Mouse (Mus musculus) adrenal gland, adult 18-20 months (tissue): ENCODE results near the gene Hsf5. TPM values are rescaled to one million over a fixed set of nuclear protein-coding genes. Genes with fewer than 3 reads are reported as not detected.

Source experiments
- DNase-seq, 2 experiments: peaks; one replicate each; pipeline ENCODE4 v3.0.0; 2021 to 2022; ENCODE audit warnings: low spot score in 2 of 2
- total RNA-seq, 2 experiments: library from RNA; stranded (reverse); gene quantifications; 1 replicate in 1 of 2; 2 replicates in 1 of 2; pipeline ENCODE4 v1.2.3; 2021

The Hsf5 gene
- total RNA-seq, 2 experiments from 2014 or later, result 0.06 to 0.07 TPM

DNA sequence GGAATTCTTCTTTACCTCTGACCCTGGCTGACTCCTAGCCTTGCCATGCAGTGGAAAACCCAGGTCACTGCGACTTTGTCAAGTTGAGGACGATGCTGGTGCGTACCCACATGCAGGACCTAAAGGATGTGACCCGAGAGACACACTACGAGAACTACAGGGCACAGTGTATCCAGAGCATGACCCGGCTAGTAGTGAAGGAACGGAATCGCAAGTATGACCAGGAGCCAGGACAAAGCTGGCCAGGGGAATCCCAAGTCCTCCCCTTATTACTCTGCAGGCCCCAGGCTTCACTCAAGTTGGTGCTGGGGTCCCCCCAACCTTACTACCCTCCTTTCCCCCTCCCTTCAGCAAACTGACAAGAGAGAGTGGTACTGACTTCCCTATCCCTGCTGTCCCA, 27.4 kb upstream of the Hsf5 start:
- DNase-seq, result no peak

DNA sequence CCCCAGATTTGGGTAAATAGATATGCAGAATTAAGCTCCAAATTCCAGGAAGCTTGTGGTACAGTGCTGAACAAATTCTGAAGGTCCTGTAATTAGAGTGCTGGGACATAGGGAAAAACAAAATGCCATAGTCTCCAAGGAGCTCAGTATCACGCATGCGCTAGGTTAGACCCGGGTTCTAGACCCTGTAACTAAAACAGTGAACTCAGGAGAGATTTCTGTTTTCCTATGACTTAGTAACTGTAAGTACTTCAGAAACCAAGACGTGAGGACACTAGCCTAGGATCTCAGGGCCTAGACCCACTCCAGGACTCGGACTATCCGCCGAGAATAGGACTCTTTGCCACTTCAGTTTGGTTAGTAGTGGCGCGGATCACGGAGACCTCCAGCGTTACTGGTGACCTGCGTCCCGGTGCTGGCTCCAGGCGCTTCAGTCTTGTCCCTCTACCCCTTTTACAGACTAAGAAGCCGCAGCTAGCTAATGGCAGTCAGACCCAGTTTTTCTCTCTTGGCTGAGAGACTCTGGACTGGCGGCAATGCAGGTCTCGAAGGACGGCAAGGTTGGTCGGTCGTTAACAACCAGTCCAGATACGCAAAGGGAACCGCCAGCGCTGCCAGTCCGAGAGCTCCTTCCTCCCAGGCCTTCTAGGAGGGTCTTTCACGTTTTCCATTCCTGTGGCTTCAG, 26.0 kb upstream of the Hsf5 start:
- peak; percentile 33 to 50 for DNase-seq

DNA sequence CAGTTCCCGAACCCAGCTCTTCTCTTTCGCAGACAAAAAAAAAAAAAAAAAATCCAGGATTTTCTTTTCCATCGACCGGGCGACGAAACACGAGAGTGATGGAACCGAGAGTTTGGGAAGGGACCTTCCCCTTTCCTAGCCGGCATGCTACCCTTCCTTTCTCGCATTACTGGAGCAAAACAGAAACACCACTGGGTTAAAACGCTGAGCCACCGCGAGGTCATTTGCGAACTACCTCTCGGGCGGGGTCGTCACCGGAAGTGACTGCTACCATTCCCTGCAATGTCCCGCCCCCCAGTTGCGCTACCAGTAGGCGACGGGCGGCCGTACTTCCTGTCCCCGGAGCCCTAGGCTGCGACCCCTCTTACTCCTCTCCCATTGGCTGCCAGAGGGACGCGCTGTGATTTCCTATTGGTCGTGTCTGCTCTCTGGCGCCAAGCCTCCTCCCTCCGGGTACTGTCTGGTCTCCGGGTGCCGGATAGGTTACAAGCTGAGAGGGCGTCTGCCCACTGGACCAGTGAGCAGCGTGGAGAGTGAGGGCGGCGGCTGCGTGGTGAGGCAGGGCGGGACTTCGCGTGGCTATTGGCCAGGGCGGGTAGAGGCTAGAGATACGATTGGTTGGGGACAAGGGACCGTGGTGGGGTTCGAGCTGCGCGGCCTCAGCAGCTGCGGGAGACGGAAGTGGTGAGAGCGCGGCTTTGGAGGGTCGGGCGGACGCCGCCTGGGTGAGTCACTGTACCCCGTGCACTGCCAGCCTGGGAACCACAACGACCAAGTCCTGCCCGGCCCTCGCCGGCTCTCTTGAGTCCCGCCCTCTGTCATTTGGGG, 25.2 kb upstream of the Hsf5 start, which contains the start of gene Mtmr4:
Gene Mtmr4 (plus strand): TSS at position 637 of the 828 bp plus-strand sequence.
- DNase-seq, result peak; percentile 94 to 95

DNA sequence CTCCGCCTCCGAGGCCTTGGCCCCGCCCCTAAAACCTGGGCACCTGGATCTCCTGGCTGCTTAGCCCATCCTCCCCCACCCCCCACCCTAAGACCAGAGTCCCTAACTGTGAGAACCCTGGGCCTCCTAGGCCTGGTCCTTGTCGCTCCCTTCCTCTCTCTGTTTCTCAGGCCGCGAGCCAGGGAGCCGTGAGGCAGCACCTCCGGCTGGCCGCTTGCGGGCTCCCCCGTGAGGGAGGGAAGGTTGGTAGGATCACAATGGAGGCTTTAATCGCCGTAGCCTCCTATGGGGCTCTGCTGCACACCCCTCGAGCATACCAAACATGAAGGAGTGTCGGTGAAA, 24.6 kb upstream of the Hsf5 start:
- no peak for DNase-seq

DNA sequence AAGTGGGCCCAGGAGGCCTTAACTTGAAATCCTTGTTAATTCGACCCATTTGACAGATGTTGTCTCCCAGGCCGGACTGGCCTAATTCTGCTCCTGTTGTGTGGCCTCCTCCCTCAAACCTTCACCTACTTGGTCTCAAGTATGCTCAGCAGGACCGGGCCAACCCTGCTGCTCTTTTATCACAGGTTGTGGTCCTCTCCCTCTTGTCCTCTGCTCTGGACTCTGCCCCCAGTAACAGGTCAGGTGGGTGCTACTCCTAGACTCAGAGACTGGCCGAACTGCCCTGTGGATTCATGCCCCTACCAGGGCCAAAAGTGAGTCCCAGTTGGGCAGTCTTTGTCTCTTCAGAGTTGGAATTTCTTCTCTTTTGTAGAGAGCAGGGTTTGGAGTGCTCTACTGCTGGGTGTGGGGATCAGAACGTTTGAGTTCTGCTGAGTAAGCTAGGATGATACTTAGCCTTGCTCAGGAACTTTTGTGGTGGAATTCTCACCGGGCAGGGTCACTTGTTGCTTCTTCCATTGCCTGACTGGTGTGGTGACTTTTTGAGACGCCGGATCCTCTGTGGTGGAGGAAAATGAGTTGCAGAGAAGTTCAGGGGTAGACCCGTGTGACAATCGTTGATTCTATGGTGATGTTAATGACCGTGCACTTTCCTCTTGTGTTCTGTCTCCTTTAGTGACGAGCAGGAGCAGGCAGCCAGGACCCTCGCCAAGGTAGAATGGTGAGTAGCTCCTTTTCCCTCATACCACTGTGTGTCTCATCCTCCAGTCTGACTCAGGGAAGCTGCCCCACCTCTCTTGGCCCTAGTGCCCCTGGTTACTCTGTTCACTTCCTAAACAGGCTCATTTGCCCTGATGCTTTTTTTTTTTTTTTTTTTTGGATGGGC, 24.0 kb upstream of the Hsf5 start:
- no peak for DNase-seq

DNA sequence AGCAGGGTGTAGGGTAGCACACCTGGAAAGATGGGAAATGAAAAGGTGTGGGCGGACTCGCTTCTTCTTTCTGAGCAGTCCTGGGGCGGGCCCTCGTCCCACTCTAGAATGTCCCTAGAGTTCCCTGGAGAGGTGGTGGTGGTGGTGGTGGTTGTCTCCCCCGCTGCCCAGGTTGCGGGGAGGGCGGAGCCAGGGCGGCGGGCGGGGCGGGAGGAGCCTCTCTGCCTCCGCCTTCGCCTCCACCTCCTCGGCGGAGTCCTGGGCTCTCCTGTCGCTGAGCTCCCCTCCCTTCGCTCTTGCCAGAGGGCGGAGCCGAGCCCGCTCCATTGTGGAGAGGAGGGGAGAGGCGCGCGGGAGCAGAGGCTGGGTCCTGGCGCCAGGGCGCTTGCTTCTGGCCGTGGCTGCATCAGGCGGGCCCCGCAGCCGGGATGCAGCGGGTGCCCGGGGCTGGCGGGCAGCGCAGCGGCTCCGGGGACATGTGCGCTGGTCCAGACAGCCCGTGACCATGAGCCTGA, 21.6 kb upstream of the Hsf5 start:
- peak; percentile 79 to 81 for DNase-seq

DNA sequence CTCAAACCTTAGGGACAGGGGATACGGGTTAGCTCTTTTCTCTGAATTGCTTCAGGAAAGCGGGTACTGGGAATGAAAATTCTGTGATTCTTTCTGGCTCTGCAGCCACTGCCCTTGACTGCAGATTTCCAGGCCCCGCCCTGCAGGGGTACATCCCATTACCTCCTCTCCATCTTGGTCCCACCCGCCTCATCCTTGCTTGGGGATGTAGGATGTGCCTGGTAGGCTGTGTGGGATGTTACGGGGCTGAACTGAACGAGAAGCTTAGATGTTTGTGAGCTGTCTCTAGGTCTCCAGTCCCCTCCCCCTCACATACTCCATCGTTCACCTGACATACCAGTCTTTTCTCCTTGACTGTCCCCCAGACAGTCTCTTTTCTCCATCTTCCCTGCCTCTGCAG, 21.0 kb upstream of the Hsf5 start:
- no peak for DNase-seq

DNA sequence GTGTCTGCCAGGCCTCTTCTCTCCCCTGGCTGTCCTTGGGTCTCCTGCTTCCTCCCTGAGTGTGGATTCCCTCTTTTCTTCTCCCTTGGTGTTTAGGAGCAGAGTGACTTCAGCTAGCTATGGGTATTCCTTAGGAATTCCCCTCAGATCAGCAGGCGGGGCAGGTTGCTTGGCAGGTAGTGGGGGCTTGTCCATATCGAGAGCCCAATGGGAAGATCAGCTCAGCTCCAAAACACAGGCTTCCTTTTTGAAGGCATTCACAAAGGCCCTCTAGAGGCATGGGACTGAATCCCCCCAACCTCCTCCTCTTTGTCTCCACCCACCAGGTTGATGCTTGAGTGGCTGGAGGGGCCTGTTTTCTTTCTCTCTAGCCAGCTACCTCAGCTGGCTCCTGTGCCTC, 20.5 kb upstream of the Hsf5 start:
- DNase-seq, result no peak

DNA sequence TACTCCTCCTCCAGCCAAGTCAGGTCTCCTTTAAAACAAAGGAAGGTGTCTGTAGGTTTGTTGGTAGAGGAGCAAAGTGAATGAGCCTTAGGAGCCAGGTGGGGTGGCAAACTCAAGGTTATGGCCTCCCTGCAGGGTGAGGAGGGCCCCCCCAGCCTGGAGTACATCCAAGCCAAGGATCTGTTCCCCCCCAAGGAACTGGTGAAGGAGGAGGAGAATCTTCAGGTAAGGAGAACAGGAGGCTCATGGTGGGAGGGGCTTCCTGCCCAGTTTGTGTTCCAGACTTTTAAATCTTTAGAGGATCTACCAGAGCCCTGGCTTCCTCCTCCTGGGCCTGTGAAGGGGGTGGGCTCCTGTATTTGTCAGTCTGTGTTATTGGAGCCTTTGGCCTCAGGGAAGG, 19.9 kb upstream of the Hsf5 start:
- DNase-seq, result no peak

DNA sequence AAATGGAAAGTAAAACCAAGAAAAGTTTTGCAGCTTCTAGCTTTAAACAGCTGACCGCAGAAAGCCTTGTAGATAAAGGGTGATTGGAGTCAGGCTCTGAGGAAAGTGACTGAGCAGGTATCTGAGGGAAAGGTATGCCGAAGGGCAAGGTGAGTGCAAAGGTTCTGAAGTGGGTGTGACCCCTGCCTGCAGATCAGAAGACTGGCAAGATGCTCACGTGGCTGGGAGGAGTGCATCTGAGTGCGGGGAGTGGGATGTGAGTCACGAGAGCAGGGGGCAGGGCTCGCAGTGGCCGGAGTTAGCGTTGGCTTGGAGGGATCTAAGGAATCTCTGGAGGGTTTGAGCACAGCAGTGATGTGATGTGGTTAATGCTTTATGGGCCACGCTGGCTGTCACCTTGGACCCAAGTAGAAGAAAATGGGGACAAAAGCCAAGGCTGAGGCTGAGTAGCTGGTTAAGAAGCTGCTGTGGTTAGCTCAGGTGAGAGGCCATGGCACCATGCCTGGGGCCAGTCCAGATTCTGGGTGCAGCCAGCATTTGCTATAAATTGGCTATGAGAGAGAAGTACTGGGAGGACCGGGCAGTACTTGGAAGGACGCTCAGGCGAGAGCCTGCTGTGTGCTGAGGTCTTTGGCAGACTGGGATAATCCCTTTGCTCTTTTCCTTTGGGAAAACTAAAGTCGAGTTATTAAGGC, 17.4 kb upstream of the Hsf5 start:
- DNase-seq, result no peak

DNA sequence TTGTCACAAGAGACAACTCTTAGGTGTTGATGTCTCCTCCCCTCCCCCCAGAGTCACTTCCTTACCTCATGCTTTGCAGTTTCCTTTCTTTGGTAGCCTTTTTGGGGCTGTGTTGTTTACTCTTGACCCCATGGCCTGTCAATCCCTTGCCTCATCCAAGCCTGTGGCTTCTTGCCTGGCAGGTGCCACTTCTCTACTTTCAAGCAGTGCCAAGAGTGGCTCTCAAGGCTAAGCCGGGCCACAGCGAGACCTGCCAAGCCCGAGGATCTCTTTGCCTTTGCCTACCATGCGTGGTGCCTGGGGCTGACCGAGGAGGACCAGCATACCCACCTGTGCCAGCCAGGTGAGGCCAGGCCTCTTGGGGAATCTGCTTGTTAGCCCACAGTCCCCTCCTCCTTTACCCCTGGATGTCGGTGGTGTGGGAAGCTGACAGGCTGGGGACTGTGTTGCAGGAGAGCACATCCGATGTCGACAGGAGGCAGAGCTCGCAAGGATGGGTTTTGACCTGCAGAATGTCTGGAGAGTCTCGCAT, 16.6 kb upstream of the Hsf5 start:
- no peak for DNase-seq

DNA sequence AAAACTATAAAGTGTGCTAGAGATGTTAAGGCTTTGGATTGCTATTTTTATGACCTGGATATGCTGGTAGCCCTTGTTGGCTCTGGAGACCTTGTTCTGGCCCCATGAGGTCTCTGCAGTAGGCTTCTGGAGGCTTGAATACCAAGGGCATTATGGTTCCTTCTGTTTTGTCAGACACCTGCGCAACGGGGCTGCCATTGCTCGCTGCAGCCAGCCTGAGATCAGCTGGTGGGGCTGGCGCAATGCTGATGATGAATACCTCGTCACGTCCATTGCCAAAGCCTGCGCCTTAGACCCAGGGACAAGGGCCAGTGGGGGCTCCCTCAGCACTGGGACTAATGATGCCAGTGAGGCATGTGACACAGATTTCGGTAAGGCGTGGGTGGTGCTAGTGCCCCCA, 14.7 kb upstream of the Hsf5 start:
- DNase-seq, result no peak

DNA sequence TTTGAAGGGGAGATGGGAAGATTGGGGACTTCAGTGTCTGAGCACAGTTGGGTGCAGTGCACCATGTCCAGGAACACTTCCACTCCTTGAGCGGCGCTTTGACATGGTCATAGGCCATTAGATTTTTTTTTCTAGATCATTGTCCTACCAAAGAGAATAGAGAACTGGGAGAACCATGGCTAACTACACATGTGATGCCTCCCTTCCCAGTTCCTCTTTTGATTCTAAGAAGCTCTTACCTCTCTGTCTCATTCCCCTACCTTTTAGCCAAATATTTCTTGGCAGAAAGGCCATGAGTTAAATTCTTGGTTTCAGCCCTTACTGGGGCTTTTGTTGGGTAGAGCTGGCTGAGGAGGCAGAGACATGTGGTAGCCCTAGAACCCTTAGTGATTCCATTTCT, 13.4 kb upstream of the Hsf5 start:
- DNase-seq, result no peak

DNA sequence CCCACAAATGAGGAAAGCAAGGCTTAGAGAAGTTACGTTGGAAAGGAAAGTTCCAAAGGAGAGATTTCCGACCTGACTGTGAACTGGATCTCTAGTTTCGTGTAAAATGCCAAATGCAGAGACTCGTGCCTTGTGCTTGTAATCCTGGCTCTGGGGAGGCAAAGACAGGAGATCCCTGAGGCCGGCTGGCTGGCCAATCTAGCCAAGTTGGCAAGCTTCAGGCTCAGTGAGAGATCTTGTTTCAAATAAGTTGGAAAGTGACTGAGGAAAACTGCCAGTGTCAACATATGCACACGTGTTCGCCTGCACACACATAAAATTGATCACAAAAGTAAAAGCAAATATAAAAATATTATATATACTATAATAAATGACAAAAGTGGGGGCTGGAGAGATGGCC, 7.7 kb upstream of the Hsf5 start:
- no peak for DNase-seq

DNA sequence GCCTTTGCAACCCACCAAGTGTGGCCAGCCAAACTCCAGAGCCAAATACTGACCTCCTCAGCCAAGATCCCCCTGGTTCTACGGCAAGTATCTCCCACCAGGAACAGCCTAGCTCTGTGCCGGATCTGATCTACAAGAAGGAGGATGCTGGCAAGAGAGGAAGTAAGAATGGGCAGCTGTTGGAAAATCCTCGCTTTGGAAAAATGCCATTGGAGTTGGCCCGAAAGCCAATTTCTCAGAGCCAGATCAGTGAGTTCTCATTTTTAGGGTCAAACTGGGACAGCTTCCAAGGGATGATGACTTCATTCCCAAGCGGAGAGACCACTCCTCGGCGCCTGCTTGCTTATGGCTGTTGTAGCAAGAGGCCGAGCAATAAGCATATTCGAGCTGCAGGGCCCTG, 5.4 kb upstream of the Hsf5 start:
- DNase-seq, result no peak

DNA sequence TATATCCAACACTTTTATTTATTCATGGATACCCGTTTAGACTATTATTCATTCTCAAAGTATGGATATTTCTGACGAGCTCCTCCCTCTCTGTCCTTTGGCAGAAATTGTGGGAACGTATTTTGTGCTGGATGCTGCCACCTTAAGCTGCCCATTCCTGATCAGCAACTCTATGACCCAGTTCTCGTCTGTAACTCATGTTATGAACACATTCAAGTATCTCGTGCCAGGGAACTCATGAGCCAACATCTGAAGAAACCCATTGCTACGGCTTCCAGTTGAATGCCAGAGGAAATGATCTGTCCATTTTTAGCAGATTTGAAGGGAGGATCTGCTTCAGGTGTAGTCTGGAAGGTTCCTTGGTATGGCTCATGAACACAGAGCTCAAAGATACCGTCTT, 3.0 kb upstream of the Hsf5 start:
- DNase-seq, result no peak

DNA sequence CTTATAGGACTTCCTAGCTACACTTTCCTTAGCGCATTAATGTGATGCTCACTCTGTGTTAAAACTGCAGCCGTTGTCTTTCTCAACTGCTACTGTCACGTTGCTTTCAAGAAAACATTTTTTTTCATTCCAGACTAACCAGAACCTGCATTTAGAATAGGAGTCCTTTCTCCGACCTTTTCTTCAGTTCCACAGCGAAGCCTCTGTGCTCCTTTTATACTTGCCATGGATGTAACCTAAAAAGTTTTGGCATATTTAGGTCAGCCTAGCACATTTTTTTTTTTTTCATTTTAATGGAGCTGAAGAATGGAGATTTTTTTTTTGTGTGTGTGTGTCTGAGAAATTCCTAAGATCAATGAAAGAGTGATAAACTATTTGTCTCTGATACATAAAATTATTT, 1.4 kb upstream of the Hsf5 start:
- no peak for DNase-seq

DNA sequence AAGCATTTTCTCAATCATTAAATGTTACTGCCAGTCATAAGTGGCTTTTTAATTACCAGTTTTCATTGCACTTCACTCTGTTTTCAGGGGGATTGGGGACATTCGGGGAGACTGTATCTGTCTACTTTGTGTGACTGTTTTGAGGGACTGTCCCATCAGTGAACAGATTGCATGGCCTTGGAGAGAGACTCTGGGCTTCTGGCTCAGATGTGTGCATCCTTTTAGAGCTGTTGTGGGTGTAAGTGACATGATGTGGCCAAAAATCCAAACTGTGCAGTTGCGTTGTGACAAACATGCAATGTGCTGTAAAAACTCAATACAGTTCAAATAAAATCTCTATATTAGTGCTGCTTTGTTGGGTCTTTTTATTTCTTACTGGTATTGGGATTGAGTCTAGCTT, 1.0 kb upstream of the Hsf5 start:
- DNase-seq, result no peak

DNA sequence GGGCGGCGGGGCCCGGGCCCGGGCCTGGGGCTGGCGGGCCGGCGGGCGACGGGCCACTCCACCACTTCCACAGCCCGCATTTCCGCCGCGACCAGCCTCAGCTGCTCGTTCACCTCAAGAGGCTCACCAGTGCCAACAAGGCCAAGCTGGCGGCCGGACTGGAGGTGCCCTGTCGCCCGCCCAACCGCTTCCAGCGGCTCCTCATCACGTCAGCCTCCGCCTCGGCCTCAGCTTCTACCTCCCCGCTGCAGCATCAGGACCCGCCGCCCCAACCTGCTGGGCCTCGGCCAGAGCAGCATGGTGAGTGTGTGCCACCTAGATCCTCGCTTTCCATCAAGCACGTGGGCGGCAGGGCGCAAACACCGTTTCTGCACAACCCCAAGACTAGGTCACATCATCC, 642 bp downstream of the Hsf5 start:
- no peak for DNase-seq

DNA sequence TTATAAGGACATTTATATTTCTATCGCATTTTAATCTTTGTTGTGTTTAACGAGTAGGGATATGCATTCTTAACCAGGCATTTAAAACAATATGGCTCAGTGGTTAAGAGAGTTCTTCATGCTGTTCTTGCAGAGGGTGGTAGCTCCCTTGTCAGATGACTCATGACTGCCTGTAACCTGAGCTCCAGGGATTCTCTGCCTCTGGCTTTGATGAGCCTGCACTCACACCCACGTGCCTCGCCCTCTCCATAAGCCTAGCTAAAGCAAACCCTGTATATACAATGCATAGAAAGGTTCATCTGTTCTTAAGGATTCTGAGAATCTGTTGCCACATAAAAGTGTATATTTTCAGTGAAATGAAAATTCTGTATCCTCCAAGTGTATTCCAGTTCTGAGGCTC, 6.2 kb downstream of the Hsf5 start:
- DNase-seq, result no peak

DNA sequence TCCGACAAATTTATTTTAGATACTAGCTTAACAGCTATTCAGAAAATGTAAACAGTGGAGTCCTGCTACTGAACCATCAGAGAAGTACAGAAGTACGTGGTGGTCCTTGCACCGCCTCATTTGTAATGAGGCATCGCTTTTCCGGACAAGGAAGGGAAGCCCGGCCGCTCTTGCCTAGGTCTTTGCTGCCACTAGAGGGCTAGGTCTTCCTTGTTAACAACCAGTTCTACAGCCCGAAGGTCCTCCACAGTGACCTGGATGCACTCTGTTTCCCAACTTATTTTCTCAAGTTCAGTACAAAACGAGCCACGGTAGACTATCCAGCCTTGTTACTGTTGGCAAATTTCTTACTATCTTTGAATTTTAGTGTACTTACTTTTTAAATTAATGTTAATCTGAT, 12.9 kb downstream of the Hsf5 start:
- no peak for DNase-seq
